Mouse (Mus musculus) inflammation-experienced regulatory T-cells, adult 6 months (primary cell): ENCODE data around the gene Exoc6b. TPM values are rescaled to one million over a fixed set of nuclear protein-coding genes. Genes with fewer than 3 reads are reported as not detected.
"Not testable (repeated sequence)": the region's sequence is repeated elsewhere in the genome, so short reads cannot be mapped to it uniquely, and the experiment has no call there.

ENCODE experiments used
- ATAC-seq: one replicate; pipeline ENCODE4 v1.8.0; 2017
- polyA plus RNA-seq, 3 experiments: library from polyadenylated mRNA; unstranded; fragments of 100-300 nt; shearing (Covaris generic); gene quantifications; one replicate each; pipeline ENCODE4 v1.2.1; 2017

Gene Exoc6b
- 10 to 100 TPM; 11.2 to 15.1 (median 14.0) TPM for polyA plus RNA-seq

DNA sequence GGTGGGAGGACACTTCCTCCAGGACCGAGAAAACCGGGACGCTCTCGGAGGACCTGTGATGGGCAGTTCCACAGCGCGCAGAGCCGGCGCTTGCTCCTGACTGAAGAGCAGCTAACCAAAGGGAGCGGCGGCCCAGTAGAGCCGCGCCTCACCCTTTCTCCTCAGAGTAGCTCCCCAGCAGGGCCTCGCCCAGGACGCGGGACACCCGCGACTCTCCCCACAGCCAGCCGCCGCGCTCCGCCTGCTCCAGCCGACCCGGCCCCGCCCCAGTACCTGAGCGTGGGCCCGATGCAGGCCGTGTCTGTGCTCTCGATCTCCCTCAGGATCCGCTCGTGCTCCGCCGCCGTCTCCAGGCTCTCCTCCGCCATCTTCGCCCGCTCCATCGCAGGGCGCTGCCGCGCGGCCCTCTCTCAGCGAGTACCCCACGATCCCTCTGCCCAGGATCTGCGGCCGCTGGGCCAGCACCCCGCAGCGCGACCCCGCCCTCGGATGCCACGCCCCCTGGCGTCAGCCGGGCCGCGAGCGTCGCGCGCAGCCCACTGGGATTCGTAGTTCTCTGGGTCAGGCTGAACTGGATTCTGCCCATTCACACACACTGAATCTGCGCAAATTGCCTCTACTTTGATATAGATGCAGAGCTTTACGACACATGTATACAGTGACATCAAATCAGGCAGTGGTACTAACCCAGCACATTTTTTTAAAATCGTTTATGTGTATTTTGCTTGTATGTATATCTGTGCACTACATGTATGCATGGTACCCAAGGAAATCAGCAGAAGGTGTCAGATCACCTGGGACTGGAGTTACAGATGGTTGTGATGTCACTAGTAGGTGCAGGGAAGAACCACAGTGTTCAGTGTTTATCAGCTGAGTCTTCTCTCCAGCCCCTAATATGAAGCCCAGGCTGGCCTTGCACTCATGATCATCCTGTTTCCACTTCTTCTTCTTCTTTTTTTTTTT is at the start of gene Exoc6b:
Gene Exoc6b, minus strand, starts transcription at position 491 of the 963 bp plus-strand sequence.
- peak; percentile 88 for ATAC-seq

- peak; percentile 67 for ATAC-seq
Observed at GRCm38 (mm10) chr6:85117545-85118511, 48.5 kb upstream of the Exoc6b start.

GRCm38 (mm10) chr6:85105033-85105615 is 35.8 kb upstream of the Exoc6b start:
- ATAC-seq = no peak

DNA sequence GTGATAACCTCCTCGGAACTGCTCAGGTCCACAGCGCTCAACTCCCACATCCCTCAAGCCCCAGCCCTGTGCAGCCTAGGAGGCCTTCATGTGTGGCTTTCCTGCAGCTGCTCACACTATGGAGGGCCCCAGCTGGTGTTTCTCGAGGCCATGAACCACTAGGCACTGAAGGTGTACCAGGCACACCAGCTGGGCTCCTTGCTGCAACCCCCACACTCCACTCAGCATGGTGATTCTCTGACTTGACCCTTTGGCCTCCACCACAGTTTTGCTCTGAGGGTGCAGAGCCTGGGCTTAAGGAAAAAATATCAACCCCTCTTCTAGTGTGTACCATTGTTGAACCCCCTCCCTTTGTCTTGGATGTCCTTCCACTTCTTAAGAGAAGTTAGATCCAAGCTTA is 34.0 kb upstream of the Exoc6b start:
- ATAC-seq = no peak

- no peak for ATAC-seq
Observed at GRCm38 (mm10) chr6:85096441-85096840, 27.1 kb upstream of the Exoc6b start.

DNA sequence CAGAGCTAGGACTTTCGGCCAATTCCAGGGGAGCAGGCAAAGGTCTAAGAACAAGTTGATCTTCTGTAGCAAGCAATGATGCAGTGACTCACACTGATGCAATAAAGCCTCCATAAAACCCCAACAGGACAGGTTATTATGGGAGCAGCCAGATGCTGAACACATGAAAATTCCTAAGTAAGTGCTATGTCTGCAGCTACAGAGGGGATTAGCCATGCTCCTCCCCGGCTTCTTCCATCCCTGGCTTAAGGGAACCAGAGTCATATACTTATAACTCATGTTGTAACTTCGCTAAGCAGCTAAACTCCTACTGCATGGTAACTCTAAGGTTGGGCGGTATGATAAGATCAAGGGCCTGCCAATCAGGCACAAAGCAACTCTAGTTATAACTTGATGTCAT is 18.1 kb upstream of the Exoc6b start:
- no peak for ATAC-seq

- no peak for ATAC-seq
Observed at GRCm38 (mm10) chr6:85086645-85087044, 17.3 kb upstream of the Exoc6b start.

- ATAC-seq = not testable (repeated sequence)
Observed at GRCm38 (mm10) chr6:85076179-85076720, 6.9 kb upstream of the Exoc6b start.

- ATAC-seq = no peak
Observed at GRCm38 (mm10) chr6:85074996-85075395, 5.7 kb upstream of the Exoc6b start.

DNA sequence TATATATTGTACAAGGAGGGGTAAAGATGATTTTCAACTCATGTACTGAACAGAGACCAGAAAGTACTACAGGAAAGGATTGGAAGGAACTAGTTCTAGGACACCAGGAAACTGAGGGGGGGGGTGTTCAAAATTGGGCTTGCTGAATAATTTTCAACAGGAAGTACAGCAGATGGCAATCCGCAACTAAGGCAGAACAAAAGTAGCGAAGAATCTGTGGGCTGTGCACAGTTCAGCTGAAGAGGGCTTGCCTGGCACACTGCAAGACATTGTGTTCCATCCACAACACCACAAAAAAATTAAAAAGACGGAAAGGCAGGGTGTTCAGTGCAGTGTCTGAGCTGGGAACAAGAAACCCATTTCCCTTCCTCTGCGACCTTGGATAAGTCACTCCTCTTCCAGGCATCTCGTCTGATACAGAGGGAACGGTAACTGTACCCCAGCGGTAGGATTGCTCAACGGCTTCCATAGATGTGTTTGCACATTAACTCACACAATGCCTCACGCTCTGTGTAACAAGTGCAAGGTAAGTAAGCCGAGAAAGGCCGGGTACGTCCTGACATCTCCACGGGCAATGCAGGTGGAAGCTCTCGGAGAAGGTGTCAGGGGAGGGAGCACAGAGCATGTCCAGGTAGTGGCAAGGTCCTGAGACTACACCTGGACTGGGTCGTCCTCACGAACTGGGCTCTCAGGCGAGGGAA is 841 bp downstream of the Exoc6b start:
- ATAC-seq = peak; percentile 27

- no peak for ATAC-seq
Observed at GRCm38 (mm10) chr6:85057641-85058040, 11.7 kb downstream of the Exoc6b start.

- ATAC-seq = no peak
Observed at GRCm38 (mm10) chr6:85051109-85051508, 18.2 kb downstream of the Exoc6b start.

DNA sequence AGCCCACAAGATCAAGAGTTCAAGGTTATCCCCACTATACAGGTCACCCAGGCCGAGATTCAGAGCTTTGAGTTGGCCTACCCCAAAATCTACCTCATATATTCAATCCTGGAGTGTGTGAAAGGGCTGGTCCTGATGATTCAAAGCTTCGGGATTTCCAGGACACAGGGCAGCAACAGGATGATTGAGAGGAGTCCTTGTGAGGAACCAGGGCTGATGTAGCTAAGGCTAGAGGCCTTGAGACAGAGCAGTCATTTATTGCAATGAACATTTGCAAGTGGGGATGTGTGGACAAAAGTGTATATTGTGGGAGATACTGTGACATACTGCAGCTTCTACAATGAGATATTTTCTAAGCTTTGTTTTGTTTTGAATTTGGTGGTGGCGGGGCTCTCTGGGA is 22.8 kb downstream of the Exoc6b start:
- ATAC-seq = no peak

GRCm38 (mm10) chr6:85044621-85045152 is 24.6 kb downstream of the Exoc6b start:
- ATAC-seq = no peak

DNA sequence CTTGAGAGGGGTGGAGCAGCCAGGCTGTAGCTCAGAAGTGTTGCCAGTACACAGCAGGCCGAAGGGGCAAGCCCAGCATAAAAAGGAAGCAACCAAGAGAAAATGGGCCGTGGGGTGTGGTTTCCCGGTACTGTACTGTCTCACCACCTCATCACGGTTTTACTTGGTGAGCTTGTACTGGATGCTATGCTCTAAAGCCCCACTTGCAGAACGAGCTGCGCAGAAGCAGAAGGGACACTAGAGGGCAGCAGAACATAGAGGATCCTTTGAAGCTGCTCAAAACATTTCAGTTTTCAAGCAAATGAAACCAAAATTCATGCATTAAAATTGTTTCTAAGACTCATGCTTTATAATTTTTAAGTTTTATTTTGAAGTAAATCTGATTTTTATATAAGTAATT is 31.6 kb downstream of the Exoc6b start:
- peak; percentile 88 for ATAC-seq

- ATAC-seq = no peak
Observed at GRCm38 (mm10) chr6:85029671-85030070, 39.6 kb downstream of the Exoc6b start.

- no peak for ATAC-seq
Observed at GRCm38 (mm10) chr6:85024403-85024802, 44.9 kb downstream of the Exoc6b start.

- ATAC-seq = no peak
Observed at GRCm38 (mm10) chr6:85017011-85017410, 52.3 kb downstream of the Exoc6b start.

GRCm38 (mm10) chr6:85013906-85014305 is 55.4 kb downstream of the Exoc6b start:
- ATAC-seq = no peak

DNA sequence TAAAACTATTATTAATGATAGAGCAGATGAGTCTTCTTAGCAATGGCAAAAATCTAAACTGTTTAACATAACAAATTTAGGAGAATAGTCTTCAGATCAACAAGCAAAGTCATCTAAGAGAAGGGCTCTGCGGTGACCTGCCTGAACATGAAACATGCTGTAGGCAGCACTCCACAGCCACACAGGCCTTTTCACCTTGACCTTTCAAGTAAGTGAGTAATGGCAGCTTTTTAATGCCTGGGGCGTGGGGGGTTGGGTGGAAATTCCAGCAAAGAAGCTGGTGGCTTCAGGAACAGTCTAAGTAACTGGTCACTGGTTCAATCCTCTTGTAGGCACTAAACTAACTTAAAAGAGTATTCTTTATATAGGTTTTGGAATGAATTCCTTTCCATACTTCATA is 58.9 kb downstream of the Exoc6b start:
- no peak for ATAC-seq

DNA sequence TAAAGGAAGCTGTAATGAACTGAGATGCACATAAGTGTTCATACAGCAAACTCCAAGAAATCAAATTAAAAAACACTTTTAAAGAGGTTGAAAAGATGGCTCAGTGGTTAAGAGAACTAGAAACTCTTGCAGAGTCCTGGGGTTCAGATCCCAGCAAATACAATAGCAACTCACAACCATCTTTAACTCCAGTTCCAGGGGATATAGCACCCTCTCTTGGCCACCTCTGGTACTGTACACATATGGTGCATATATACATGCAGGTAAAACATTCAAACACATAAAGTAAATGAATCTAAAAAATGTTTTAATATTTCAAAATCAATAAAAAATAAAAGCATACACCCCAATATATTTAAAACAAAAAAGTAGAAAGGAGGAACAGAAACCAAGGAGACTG is 73.9 kb downstream of the Exoc6b start:
- no peak for ATAC-seq
